13 mouse cellular contexts compared by ENCODE assay signal in the genomic region with DNA sequence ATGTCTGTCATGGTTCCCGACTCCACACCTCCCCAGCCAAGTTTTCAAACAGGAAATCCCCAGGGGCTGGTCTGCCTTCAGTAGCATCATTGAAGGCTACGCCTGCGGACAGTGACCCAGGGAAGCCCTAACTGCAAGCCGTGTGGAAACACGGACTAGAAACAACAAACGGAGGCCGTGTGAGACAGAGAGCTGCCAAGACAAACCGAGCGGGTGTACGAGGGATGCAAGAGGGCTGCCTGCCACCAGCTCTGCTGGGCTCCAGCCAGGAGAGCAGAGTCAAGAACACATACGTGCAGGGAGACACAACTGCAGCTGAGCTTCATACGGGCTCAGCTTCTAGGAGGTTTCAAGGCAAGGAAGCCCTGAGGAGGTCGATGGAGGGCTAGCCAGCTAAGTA. TPM values are rescaled to one million over a fixed set of nuclear protein-coding genes. Genes with fewer than 3 reads are reported as not detected.
DNase-seq lines count a peak whose midpoint lies in the region; ATAC-seq lines count a peak whose summit lies in the region.
"Had no signal": no experiment of that assay in that cellular context is flagged by ENCODE, and none has a peak within 500 bp of the region (broad histone marks: within the 10 kb centered on the region; RNA-seq: fewer than 3 reads in every experiment).

No protein-coding gene starts in this region.

- ATAC-seq in kidney, embryonic 16.5 days (ENCODE audit: low FRiP score, low TSS enrichment): no peak
- no peak for ATAC-seq in neural tube, embryonic 14.5 days (ENCODE audit: low read depth)

- peaks cover 5% of the 10 kb centered on the region; the same call in 1 of the 2 replicates for H3K4me1 ChIP-seq in kidney, embryonic 16.5 days (ENCODE audit: insufficient read depth, low read length)
- no peaks in the 10 kb centered on the region for H3K4me1 ChIP-seq in neural tube, embryonic 14.5 days (ENCODE audit: control insufficient read depth, insufficient read depth, low read length)
- H3K4me1 ChIP-seq: liver, embryonic 15.5 days had no signal

- no peaks in the 10 kb centered on the region for H3K9me3 ChIP-seq in kidney, embryonic 16.5 days (ENCODE audit: low read length)
- no peaks in the 10 kb centered on the region for H3K9me3 ChIP-seq in neural tube, embryonic 14.5 days (ENCODE audit: control insufficient read depth, low read length)
- H3K9me3 ChIP-seq: liver, embryonic 15.5 days had no signal

- no peak overlapping the region for H3K27ac ChIP-seq in kidney, embryonic 16.5 days (ENCODE audit: low read length)
- H3K27ac ChIP-seq in neural tube, embryonic 14.5 days (ENCODE audit: low read depth, low read length): no peak overlapping the region
- H3K27ac ChIP-seq: liver, embryonic 15.5 days had no signal

- 50% methylated on average over 13 of the region's 13 CpGs for WGBS in kidney, embryonic 16.5 days
- 75% methylated on average over 13 of the region's 13 CpGs for WGBS in neural tube, embryonic 14.5 days

- no peaks in the 10 kb centered on the region for H3K36me3 ChIP-seq in kidney, embryonic 16.5 days (ENCODE audit: insufficient read depth, low read length)
- H3K36me3 ChIP-seq in neural tube, embryonic 14.5 days (ENCODE audit: control insufficient read depth, insufficient read depth, low read length): no peaks in the 10 kb centered on the region
- H3K36me3 ChIP-seq: liver, embryonic 15.5 days had no signal

- no peak overlapping the region for H3K9ac ChIP-seq in kidney, embryonic 16.5 days (replicated peaks; ENCODE audit: low read length)
- 0 out of 2 replicates have a peak overlapping the region, but pooled peaks have one; percentile 8 for H3K9ac ChIP-seq in neural tube, embryonic 14.5 days (replicated peaks; ENCODE audit: low read depth, low read length)
- H3K9ac ChIP-seq: liver, embryonic 15.5 days had no signal

- no peak overlapping the region for H3K4me2 ChIP-seq in kidney, embryonic 16.5 days (replicated peaks; ENCODE audit: low read depth, low read length)
- no peak overlapping the region for H3K4me2 ChIP-seq in neural tube, embryonic 14.5 days (ENCODE audit: low read depth, low read length)
- H3K4me2 ChIP-seq: liver, embryonic 15.5 days had no signal

- peak; percentile 45 for DNase-seq in adrenal gland, postnatal 14 days
- no peak for DNase-seq in adrenal gland, adult 2 months
- DNase-seq in kidney, postnatal 10 days: peak; percentile 58
- no peak for DNase-seq in neural tube, embryonic 10.5 days (ENCODE audit: extremely low spot score, low spot score)
- DNase-seq in urinary bladder, postnatal 36 days (ENCODE audit: low spot score in 2 of 2): no peak
- no peak for DNase-seq in urinary bladder, postnatal 14 days (ENCODE audit: low spot score)
- DNase-seq: thymus, adult 2 months had no signal

- no peaks in the 10 kb centered on the region for H3K27me3 ChIP-seq in kidney, embryonic 16.5 days (ENCODE audit: insufficient read depth, low read length)
- no peaks in the 10 kb centered on the region for H3K27me3 ChIP-seq in neural tube, embryonic 14.5 days (ENCODE audit: control insufficient read depth, insufficient read depth, low read length)
- H3K27me3 ChIP-seq: liver, embryonic 15.5 days had no signal

- H3K4me3 ChIP-seq in kidney, embryonic 16.5 days (ENCODE audit: low read length): no peak overlapping the region
- no peak overlapping the region for H3K4me3 ChIP-seq in neural tube, embryonic 14.5 days (ENCODE audit: low read depth, low read length)
- H3K4me3 ChIP-seq: liver, embryonic 15.5 days had no signal

RNA-seq across cellular contexts. Expression of a gene that starts 8.5 kb away (rescaled TPM):
- total RNA-seq in adrenal gland, postnatal 14 days (2021): 22.3 and 26.2 TPM in 2 replicates
- 10 to 100 TPM; 23.0 to 31.7 TPM for total RNA-seq in adrenal gland, adult 2 months (2021)
- polyA plus RNA-seq in adrenal gland, adult 2 months (2012; rRNA removed): 46.9 and 48.7 TPM in 2 replicates
- 51.2 and 53.0 TPM in 2 replicates for polyA plus RNA-seq in kidney, embryonic 16.5 days (2015; fragmentation: Nextera tagmentation; extraction: Ambion mirVana)
- 82.9 and 98.3 TPM in 2 replicates for polyA plus RNA-seq in neural tube, embryonic 14.5 days (2014; fragmentation: Nextera tagmentation; extraction: Ambion mirVana)

RNA-seq across cellular contexts. Expression of a gene that starts 17.0 kb away (rescaled TPM):
- not detected in 2 replicates for total RNA-seq in adrenal gland, postnatal 14 days (2021)
- total RNA-seq in adrenal gland, adult 2 months (2021): not detected
- 0.01 TPM in 2 replicates for polyA plus RNA-seq in adrenal gland, adult 2 months (2012; rRNA removed)
- polyA plus RNA-seq in kidney, embryonic 16.5 days (2015; fragmentation: Nextera tagmentation; extraction: Ambion mirVana): 0.11 and 0.17 TPM in 2 replicates
- 0.08 TPM in 2 replicates for polyA plus RNA-seq in neural tube, embryonic 14.5 days (2014; fragmentation: Nextera tagmentation; extraction: Ambion mirVana)

RNA-seq across cellular contexts. Expression of a gene that starts 24.5 kb away (rescaled TPM):
- total RNA-seq in adrenal gland, postnatal 14 days (2021): 30.5 and 36.6 TPM in 2 replicates
- total RNA-seq in adrenal gland, adult 2 months (2021): 10 to 100 TPM; 25.4 to 31.0 TPM
- polyA plus RNA-seq in adrenal gland, adult 2 months (2012; rRNA removed): 37.1 and 38.0 TPM in 2 replicates
- polyA plus RNA-seq in kidney, embryonic 16.5 days (2015; fragmentation: Nextera tagmentation; extraction: Ambion mirVana): 11.9 and 12.2 TPM in 2 replicates
- 16.3 and 21.2 TPM in 2 replicates for polyA plus RNA-seq in neural tube, embryonic 14.5 days (2014; fragmentation: Nextera tagmentation; extraction: Ambion mirVana)

RNA-seq across cellular contexts. Expression of a gene that starts 39.2 kb away (rescaled TPM):
- not detected in 2 replicates for total RNA-seq in adrenal gland, postnatal 14 days (2021)
- not detected for total RNA-seq in adrenal gland, adult 2 months (2021)
- not detected in 2 replicates for polyA plus RNA-seq in adrenal gland, adult 2 months (2012; rRNA removed)
- 0.24 and 0.36 TPM in 2 replicates for polyA plus RNA-seq in kidney, embryonic 16.5 days (2015; fragmentation: Nextera tagmentation; extraction: Ambion mirVana)
- polyA plus RNA-seq in neural tube, embryonic 14.5 days (2014; fragmentation: Nextera tagmentation; extraction: Ambion mirVana): not detected in 2 replicates
- total RNA-seq: common myeloid progenitor, adult 5-6 weeks; gastrocnemius, postnatal 4 days had no signal
- polyA plus RNA-seq: spleen, adult 2 months; thymus, adult 2 months had no signal

RNA-seq across cellular contexts. Expression of a gene that starts 39.5 kb away (rescaled TPM):
- 574 and 611 TPM in 2 replicates for total RNA-seq in adrenal gland, postnatal 14 days (2021)
- 100 to 1,000 TPM; 553 to 611 TPM for total RNA-seq in adrenal gland, adult 2 months (2021)
- polyA plus RNA-seq in adrenal gland, adult 2 months (2012; rRNA removed): 1,578 and 1,712 TPM in 2 replicates
- polyA plus RNA-seq in kidney, embryonic 16.5 days (2015; fragmentation: Nextera tagmentation; extraction: Ambion mirVana): 358 and 388 TPM in 2 replicates
- polyA plus RNA-seq in neural tube, embryonic 14.5 days (2014; fragmentation: Nextera tagmentation; extraction: Ambion mirVana): 553 and 557 TPM in 2 replicates

Comparison
In these comparisons a context has a peak if more than half of its experiments do, and no peak if none do; other contexts are left out.
1. DNase-seq: peak in adrenal gland, postnatal 14 days (single experiment) and kidney, postnatal 10 days (single experiment); none in adrenal gland, adult 2 months (single experiment), neural tube, embryonic 10.5 days (single experiment), urinary bladder, postnatal 36 days (0 of 2) and urinary bladder, postnatal 14 days (single experiment).